Mouse (Mus musculus) CH12.LX (cell line): Measurements from ENCODE around the gene 4930503B20Rik.

Source experiments
- CHD1 ChIP-seq: IDR thresholded peaks from 2 replicates; pipeline ENCODE4 v1.6.1; 2012; ENCODE audit warnings: low read depth, low read length, improper control_type of control experiment, inconsistent platforms
- CTCF ChIP-seq, 2 experiments: IDR thresholded peaks in 1 of 2; conservative IDR thresholded peaks in 1 of 2; 2 replicates each; pipeline ENCODE4 v1.5.1; 2011 to 2012; ENCODE audit warnings: low read depth in 2 of 2, low read length in 2 of 2, improper control_type of control experiment in 1 of 2, inconsistent platforms in 1 of 2, mild to moderate bottlenecking in 1 of 2, moderate library complexity in 1 of 2
- EP300 ChIP-seq: IDR thresholded peaks from 2 replicates; pipeline ENCODE4 v1.6.1; 2011; ENCODE audit warnings: low read length, improper control_type of control experiment
- KAT2A ChIP-seq: IDR thresholded peaks from 2 replicates; pipeline ENCODE4 v1.6.1; 2012; ENCODE audit warnings: low read length, improper control_type of control experiment, inconsistent platforms; ENCODE audit not compliant: insufficient replicate concordance
- MXI1 ChIP-seq: IDR thresholded peaks from 2 replicates; pipeline ENCODE4 v1.6.1; 2011; ENCODE audit warnings: mild to moderate bottlenecking, low read depth, low read length, improper control_type of control experiment
- NELFE ChIP-seq: IDR thresholded peaks from 2 replicates; pipeline ENCODE4 v1.6.1; 2011; ENCODE audit warnings: low read depth, low read length, improper control_type of control experiment
- POLR2A ChIP-seq: IDR thresholded peaks from 2 replicates; pipeline ENCODE4 v1.6.1; 2011; ENCODE audit warnings: low read depth, mild to moderate bottlenecking, improper control_type of control experiment, low read length
- USF1 ChIP-seq: IDR thresholded peaks from 2 replicates; pipeline ENCODE4 v1.6.1; 2014; ENCODE audit warnings: low read depth, mild to moderate bottlenecking, inconsistent platforms, low read length, improper control_type of control experiment
- ZMIZ1 ChIP-seq: IDR thresholded peaks from 2 replicates; pipeline ENCODE4 v1.6.1; 2012; ENCODE audit warnings: low read depth, mild to moderate bottlenecking, inconsistent platforms, low read length, improper control_type of control experiment

DNA sequence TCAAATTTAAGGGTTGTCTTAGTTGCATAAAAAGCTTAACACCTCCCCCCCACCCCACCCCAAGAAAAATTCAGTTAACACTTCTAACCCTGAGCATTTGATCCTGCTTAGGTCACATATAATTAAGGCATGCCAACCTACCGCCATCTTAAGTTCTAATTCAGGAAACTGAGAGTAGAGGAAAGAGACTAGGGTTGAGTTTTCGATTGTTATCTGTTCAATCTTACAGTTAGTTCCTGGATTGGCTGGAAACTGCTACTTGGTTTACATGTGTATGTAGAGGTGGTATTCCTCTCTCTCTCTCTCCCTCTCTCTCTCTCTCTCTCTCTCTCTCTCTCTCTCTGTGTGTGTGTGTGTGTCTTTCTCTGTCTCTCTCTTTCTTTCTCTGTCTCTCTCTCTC lies 32.0 kb upstream of the 4930503B20Rik start:
- no peak for TF ChIP-seq KAT2A
- TF ChIP-seq CTCF (conservative IDR thresholded peaks at IDR 0.05 in 1 of 2, IDR thresholded peaks at IDR 0.05 in 1 of 2; ENCODE audit: low read depth in 2 of 2, low read length in 2 of 2): no peak
- TF ChIP-seq ZMIZ1: no peak
- TF ChIP-seq POLR2A: no peak
- TF ChIP-seq CHD1: no peak
- no peak for TF ChIP-seq USF1
- TF ChIP-seq NELFE: no peak
- TF ChIP-seq EP300: no peak
- no peak for TF ChIP-seq MXI1
